Mouse (Mus musculus) stomach, embryonic 14.5 days (tissue): ENCODE data around the gene Krtap29-1. TPM values are rescaled to one million over a fixed set of nuclear protein-coding genes. Genes with fewer than 3 reads are reported as not detected.

ENCODE experiments used
- polyA plus RNA-seq: library from polyadenylated mRNA; unstranded; fragments of >200 nt; fragmentation: Nextera tagmentation; extraction: Ambion mirVana; gene quantifications from 2 replicates; pipeline ENCODE4 v1.2.1, GENCODE M21; 2014

The Krtap29-1 gene
- polyA plus RNA-seq, 1 experiment from 2014 or later: not detected

Other genes with a start within 250 kb of the Krtap29-1 start
- gene Gm14180, start 244.8 kb downstream of the Krtap29-1 start, polyA plus RNA-seq: not detected in 2 replicates
- gene Gm11595, start 206.1 kb downstream of the Krtap29-1 start, polyA plus RNA-seq: not detected in 2 replicates
- not detected in 2 replicates for gene Krtap4-8, start 198.3 kb downstream of the Krtap29-1 start, polyA plus RNA-seq
- gene Krtap4-9, start 193.9 kb downstream of the Krtap29-1 start, polyA plus RNA-seq: not detected in 2 replicates
- not detected in 2 replicates for gene Gm11596, start 185.6 kb downstream of the Krtap29-1 start, polyA plus RNA-seq
- gene Gm11569, start 180.1 kb downstream of the Krtap29-1 start, polyA plus RNA-seq: not detected in 2 replicates
- gene Gm11554, start 174.6 kb downstream of the Krtap29-1 start, polyA plus RNA-seq: not detected in 2 replicates
- gene Krtap4-13, start 169.2 kb downstream of the Krtap29-1 start, polyA plus RNA-seq: not detected in 2 replicates
- not detected in 2 replicates for gene Gm11564, start 163.4 kb downstream of the Krtap29-1 start, polyA plus RNA-seq
- not detected in 2 replicates for gene 2300003K06Rik, start 141.0 kb downstream of the Krtap29-1 start, polyA plus RNA-seq
- gene Krtap4-16, start 127.4 kb downstream of the Krtap29-1 start, polyA plus RNA-seq: not detected in 2 replicates
- not detected in 2 replicates for gene Gm11568, start 121.1 kb downstream of the Krtap29-1 start, polyA plus RNA-seq
- gene Gm11559, start 114.6 kb downstream of the Krtap29-1 start, polyA plus RNA-seq: not detected in 2 replicates
- not detected in 2 replicates for gene Krtap9-1, start 105.7 kb downstream of the Krtap29-1 start, polyA plus RNA-seq
- not detected in 2 replicates for gene Gm11567, start 99.9 kb downstream of the Krtap29-1 start, polyA plus RNA-seq
- gene Krtap31-1, start 71.1 kb downstream of the Krtap29-1 start, polyA plus RNA-seq: not detected in 2 replicates
- not detected in 2 replicates for gene Gm11565, start 64.3 kb downstream of the Krtap29-1 start, polyA plus RNA-seq
- gene Krtap31-2, start 42.8 kb downstream of the Krtap29-1 start, polyA plus RNA-seq: not detected in 2 replicates
- not detected in 2 replicates for gene Krtap9-5, start 30.6 kb downstream of the Krtap29-1 start, polyA plus RNA-seq
- not detected in 2 replicates for gene Krtap16-1, start 7.5 kb upstream of the Krtap29-1 start, polyA plus RNA-seq
- not detected in 2 replicates for gene Krtap17-1, start 14.9 kb upstream of the Krtap29-1 start, polyA plus RNA-seq
- gene Krt33a, start 37.2 kb upstream of the Krtap29-1 start, polyA plus RNA-seq: not detected in 2 replicates
- gene Krt33b, start 50.8 kb upstream of the Krtap29-1 start, polyA plus RNA-seq: 0.26 TPM in 1 of 2 replicates, not detected in the other
- gene Krt34, start 62.5 kb upstream of the Krtap29-1 start, polyA plus RNA-seq: 0.36 TPM in 1 of 2 replicates, not detected in the other
- 0.67 and 0.69 TPM in 2 replicates for gene Krt31, start 71.5 kb upstream of the Krtap29-1 start, polyA plus RNA-seq
- gene Krt32, start 109.2 kb upstream of the Krtap29-1 start, polyA plus RNA-seq: not detected in 2 replicates
- not detected in 2 replicates for gene Krt35, start 117.2 kb upstream of the Krtap29-1 start, polyA plus RNA-seq
- gene Krt36, start 126.6 kb upstream of the Krtap29-1 start, polyA plus RNA-seq: 0.29 and 0.35 TPM in 2 replicates
- gene Krt13, start 142.5 kb upstream of the Krtap29-1 start, polyA plus RNA-seq: 76.1 and 140 TPM in 2 replicates
- 215 and 241 TPM in 2 replicates for gene Krt15, start 156.9 kb upstream of the Krtap29-1 start, polyA plus RNA-seq
- 387 and 441 TPM in 2 replicates for gene Krt19, start 169.6 kb upstream of the Krtap29-1 start, polyA plus RNA-seq
- not detected in 2 replicates for gene Krt9, start 214.2 kb upstream of the Krtap29-1 start, polyA plus RNA-seq
- 4.8 and 5.0 TPM in 2 replicates for gene Krt14, start 228.5 kb upstream of the Krtap29-1 start, polyA plus RNA-seq